Mouse (Mus musculus): ENCODE measurements around the gene Slc39a10. TPM values are rescaled to one million over a fixed set of nuclear protein-coding genes. Genes with fewer than 3 reads are reported as not detected.

The Slc39a10 gene
- total RNA-seq, 1 experiment: 71.5 TPM

DNA sequence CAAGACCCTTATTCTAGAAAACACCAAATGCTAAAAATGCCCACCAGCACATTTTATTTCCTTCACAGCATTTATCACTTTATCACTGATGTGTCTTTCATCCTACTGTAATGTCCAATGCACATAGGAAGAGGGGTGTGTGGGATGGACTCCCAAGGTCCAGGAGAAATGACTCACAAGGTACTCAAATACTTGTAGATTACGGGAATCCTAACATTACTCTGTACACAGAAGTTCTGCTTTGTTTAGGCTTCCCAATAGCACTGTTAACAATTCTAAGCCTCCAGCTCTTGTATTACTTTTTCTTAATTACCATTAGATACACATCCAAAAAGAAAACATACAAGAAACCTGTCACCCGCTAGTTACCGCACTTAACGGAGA lies 40.4 kb downstream of the Slc39a10 start:
- TF ChIP-seq MAFK (IDR thresholded peaks at IDR 0.05; ENCODE audit: insufficient read depth, low read depth, low read length): no peak
- TF ChIP-seq HCFC1 (IDR thresholded peaks at IDR 0.05; ENCODE audit: borderline replicate concordance, insufficient read depth, low read length): no peak
- TF ChIP-seq ZC3H11A (IDR thresholded peaks at IDR 0.05; ENCODE audit: borderline replicate concordance, low read depth, low read length): no peak
- no peak for TF ChIP-seq CHD2 (IDR thresholded peaks at IDR 0.05; ENCODE audit: low read depth, low read length)
- TF ChIP-seq ZNF384 (IDR thresholded peaks at IDR 0.05; ENCODE audit: low read depth, low read length): no peak
- Histone ChIP-seq H3K27ac (ENCODE audit: insufficient read depth, low read depth, low read length, poor library complexity, severe bottlenecking) (peak overlapping the region; percentile 94; the same call in 1 of the 2 replicates), H3K4me3 (ENCODE audit: insufficient read depth in 1 of 2, low read depth in 1 of 2, low read length in 2 of 2, poor library complexity in 1 of 2, severe bottlenecking in 1 of 2) (peak overlapping the region; percentile 45 to 84), H3K4me1 (ENCODE audit: control insufficient read depth in 2 of 2, insufficient read depth in 2 of 2, low read length in 2 of 2, poor library complexity in 1 of 2) (peaks cover 0 to 2% of the 10 kb centered on the region in 2 experiments; a peak in 1 of 4 replicates), H3K9me3 (ENCODE audit: control insufficient read depth, insufficient read depth, low read depth, low read length) (no peaks in the 10 kb centered on the region), H3K36me3 (ENCODE audit: control insufficient read depth, insufficient read depth, low read length, poor library complexity, severe bottlenecking) (no peaks in the 10 kb centered on the region), H3K9ac (ENCODE audit: insufficient read depth, low read depth, low read length, poor library complexity, severe bottlenecking) (peak overlapping the region; percentile 97)
- DNase-seq (ENCODE audit: low read depth, low spot score): no peak
- in situ Hi-C loops (cut with MboI; ENCODE audit: low sequenced_read_pairs in 2 of 2, unreplicated experiment in 2 of 2): no loop called here

DNA sequence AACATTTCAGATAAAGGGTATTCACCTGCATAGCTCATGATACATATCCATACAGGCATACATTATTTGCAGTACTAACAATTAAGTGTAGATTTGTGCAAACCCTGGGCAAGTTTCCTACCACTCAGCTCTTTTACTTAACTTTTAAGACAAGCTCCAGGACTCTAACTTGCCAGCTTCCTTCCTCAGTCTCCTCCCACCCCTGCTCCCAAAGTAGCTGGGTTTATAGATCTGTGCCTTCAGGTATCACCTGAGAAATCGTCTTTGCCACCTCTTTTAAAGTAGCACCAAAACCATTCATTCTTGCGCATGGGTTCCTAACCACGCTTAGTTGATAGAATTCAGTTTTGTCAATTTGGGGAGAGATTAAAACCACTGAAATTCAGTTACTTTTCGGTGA lies 41.1 kb downstream of the Slc39a10 start:
- in situ Hi-C loops (cut with MboI; ENCODE audit: low sequenced_read_pairs in 2 of 2, unreplicated experiment in 2 of 2): no loop called here

DNA sequence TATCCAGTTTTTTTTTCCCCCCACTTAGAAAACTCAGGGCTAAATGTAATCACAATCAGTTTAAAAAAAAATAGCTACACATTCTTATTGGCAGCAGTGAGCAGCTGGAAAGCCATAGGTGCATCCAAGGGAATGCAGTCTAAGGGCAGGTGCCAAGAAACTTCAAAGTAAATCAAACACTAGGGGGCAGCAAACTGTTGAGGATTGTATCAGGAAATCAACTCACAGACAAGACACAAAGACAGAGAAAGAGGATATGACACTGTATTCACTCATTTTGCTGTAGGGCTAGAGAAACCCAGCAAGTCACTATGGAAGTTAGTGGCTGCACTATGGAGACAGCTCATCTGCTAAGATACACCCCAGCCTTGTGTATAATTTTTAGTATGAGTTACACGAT lies 42.9 kb downstream of the Slc39a10 start:
- Histone ChIP-seq H3K4me3 (ENCODE audit: insufficient read depth in 1 of 2, low read depth in 1 of 2, low read length in 2 of 2, poor library complexity in 1 of 2, severe bottlenecking in 1 of 2) (no peak overlapping the region), H3K9me3 (ENCODE audit: control insufficient read depth, insufficient read depth, low read depth, low read length) (no peaks in the 10 kb centered on the region), H3K4me1 (ENCODE audit: control insufficient read depth in 2 of 2, insufficient read depth in 2 of 2, low read length in 2 of 2, poor library complexity in 1 of 2) (0 out of 4 replicates have a peak, but pooled peaks cover 0 to 2% of the 10 kb centered on the region in 2 experiments), H3K9ac (ENCODE audit: insufficient read depth, low read depth, low read length, poor library complexity, severe bottlenecking) (no peak overlapping the region), H3K27ac (ENCODE audit: insufficient read depth, low read depth, low read length, poor library complexity, severe bottlenecking) (no peak overlapping the region), H3K36me3 (ENCODE audit: control insufficient read depth, insufficient read depth, low read length, poor library complexity, severe bottlenecking) (no peaks in the 10 kb centered on the region)
- no peak for TF ChIP-seq CHD2 (IDR thresholded peaks at IDR 0.05; ENCODE audit: low read depth, low read length)
- no peak for TF ChIP-seq MAFK (IDR thresholded peaks at IDR 0.05; ENCODE audit: insufficient read depth, low read depth, low read length)
- no peak for TF ChIP-seq ZNF384 (IDR thresholded peaks at IDR 0.05; ENCODE audit: low read depth, low read length)
- TF ChIP-seq HCFC1 (IDR thresholded peaks at IDR 0.05; ENCODE audit: borderline replicate concordance, insufficient read depth, low read length): no peak
- no peak for TF ChIP-seq ZC3H11A (IDR thresholded peaks at IDR 0.05; ENCODE audit: borderline replicate concordance, low read depth, low read length)
- in situ Hi-C loops (cut with MboI; ENCODE audit: low sequenced_read_pairs in 2 of 2, unreplicated experiment in 2 of 2): loop anchor here in 1 of 2 experiments (25.0 kb wide), 1 partner anchor 1037 kb away; no protein-coding TSS in a partner anchor
- peak; percentile 63 for DNase-seq (ENCODE audit: low read depth, low spot score)

More for the DNA sequence above, 41.1 kb downstream of the Slc39a10 start:
- TF ChIP-seq HCFC1 (IDR thresholded peaks at IDR 0.05; ENCODE audit: borderline replicate concordance, insufficient read depth, low read length) (no peak), ZC3H11A (IDR thresholded peaks at IDR 0.05; ENCODE audit: borderline replicate concordance, low read depth, low read length) (no peak), CHD2 (IDR thresholded peaks at IDR 0.05; ENCODE audit: low read depth, low read length) (no peak), ZNF384 (IDR thresholded peaks at IDR 0.05; ENCODE audit: low read depth, low read length) (no peak), MAFK (IDR thresholded peaks at IDR 0.05; ENCODE audit: insufficient read depth, low read depth, low read length) (no peak)
- Histone ChIP-seq H3K4me3 (ENCODE audit: insufficient read depth in 1 of 2, low read depth in 1 of 2, low read length in 2 of 2, poor library complexity in 1 of 2, severe bottlenecking in 1 of 2) (0 out of 4 replicates have a peak overlapping the region, but pooled peaks have one; percentile 22 to 45), H3K9me3 (ENCODE audit: control insufficient read depth, insufficient read depth, low read depth, low read length) (no peaks in the 10 kb centered on the region), H3K4me1 (ENCODE audit: control insufficient read depth in 2 of 2, insufficient read depth in 2 of 2, low read length in 2 of 2, poor library complexity in 1 of 2) (0 out of 4 replicates have a peak, but pooled peaks cover 0 to 2% of the 10 kb centered on the region in 2 experiments), H3K27ac (ENCODE audit: insufficient read depth, low read depth, low read length, poor library complexity, severe bottlenecking) (no peak overlapping the region), H3K36me3 (ENCODE audit: control insufficient read depth, insufficient read depth, low read length, poor library complexity, severe bottlenecking) (no peaks in the 10 kb centered on the region), H3K9ac (ENCODE audit: insufficient read depth, low read depth, low read length, poor library complexity, severe bottlenecking) (no peak overlapping the region)
- DNase-seq (ENCODE audit: low read depth, low spot score): no peak

DNA sequence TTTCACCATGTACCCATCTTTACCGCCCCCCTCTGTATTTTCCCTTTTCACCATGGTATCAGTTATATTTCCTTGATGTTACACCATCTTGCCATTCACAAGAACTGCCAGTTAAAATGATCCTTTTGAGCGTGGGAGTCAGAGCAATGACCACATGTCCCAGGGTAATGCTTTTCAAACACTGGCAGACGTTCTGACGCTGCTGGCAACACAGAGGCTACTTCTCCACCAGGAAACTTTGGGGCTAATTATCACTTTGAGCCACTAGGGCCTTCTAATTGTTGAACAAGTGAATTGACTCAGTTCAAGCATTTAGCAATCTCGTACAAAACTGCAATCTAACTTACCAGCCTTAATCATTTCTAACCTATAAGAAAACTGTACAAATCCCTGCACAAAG lies 47.4 kb downstream of the Slc39a10 start:
- no peak for DNase-seq (ENCODE audit: low read depth, low spot score)
- no peak overlapping the region for H3K9ac ChIP-seq (ENCODE audit: insufficient read depth, low read depth, low read length, poor library complexity, severe bottlenecking)
- no peak overlapping the region for H3K27ac ChIP-seq (ENCODE audit: insufficient read depth, low read depth, low read length, poor library complexity, severe bottlenecking)
- H3K4me1 ChIP-seq (ENCODE audit: control insufficient read depth in 2 of 2, insufficient read depth in 2 of 2, low read length in 2 of 2, poor library complexity in 1 of 2): no peaks in the 10 kb centered on the region
- no peak overlapping the region for H3K4me3 ChIP-seq (ENCODE audit: insufficient read depth in 1 of 2, low read depth in 1 of 2, low read length in 2 of 2, poor library complexity in 1 of 2, severe bottlenecking in 1 of 2)
- no peaks in the 10 kb centered on the region for H3K9me3 ChIP-seq (ENCODE audit: control insufficient read depth, insufficient read depth, low read depth, low read length)
- in situ Hi-C loops (cut with MboI; ENCODE audit: low sequenced_read_pairs in 2 of 2, unreplicated experiment in 2 of 2): loop anchor here in 1 of 2 experiments (25.0 kb wide), 1 partner anchor 1033 kb away; no protein-coding TSS in a partner anchor
- no peak for TF ChIP-seq ZNF384 (IDR thresholded peaks at IDR 0.05; ENCODE audit: low read depth, low read length)
- TF ChIP-seq MAFK (IDR thresholded peaks at IDR 0.05; ENCODE audit: insufficient read depth, low read depth, low read length): no peak
- no peak for TF ChIP-seq CHD2 (IDR thresholded peaks at IDR 0.05; ENCODE audit: low read depth, low read length)
- TF ChIP-seq ZC3H11A (IDR thresholded peaks at IDR 0.05; ENCODE audit: borderline replicate concordance, low read depth, low read length): no peak
- no peak for TF ChIP-seq HCFC1 (IDR thresholded peaks at IDR 0.05; ENCODE audit: borderline replicate concordance, insufficient read depth, low read length)
- H3K36me3 ChIP-seq (ENCODE audit: control insufficient read depth, insufficient read depth, low read length, poor library complexity, severe bottlenecking): no peaks in the 10 kb centered on the region
